Mouse (Mus musculus) small intestine, adult 2 months (tissue): ENCODE measurements around the gene Gfpt1.

Source experiments
- CTCF ChIP-seq: fragments of 200-500 bp; IDR thresholded peaks from 2 replicates; pipeline ENCODE4 v1.5.1; 2012; ENCODE audit warnings: low read depth, mild to moderate bottlenecking, control low read depth, inconsistent platforms, low read length, moderate library complexity, mixed read lengths; ENCODE audit not compliant: insufficient replicate concordance, insufficient read length; ENCODE audit errors: extremely low read depth
- POLR2A ChIP-seq: fragments of 200-500 bp; IDR thresholded peaks from 2 replicates; pipeline ENCODE4 v1.6.1; 2012; ENCODE audit warnings: low read depth, mild to moderate bottlenecking, control low read depth, inconsistent platforms, low read length, moderate library complexity

DNA sequence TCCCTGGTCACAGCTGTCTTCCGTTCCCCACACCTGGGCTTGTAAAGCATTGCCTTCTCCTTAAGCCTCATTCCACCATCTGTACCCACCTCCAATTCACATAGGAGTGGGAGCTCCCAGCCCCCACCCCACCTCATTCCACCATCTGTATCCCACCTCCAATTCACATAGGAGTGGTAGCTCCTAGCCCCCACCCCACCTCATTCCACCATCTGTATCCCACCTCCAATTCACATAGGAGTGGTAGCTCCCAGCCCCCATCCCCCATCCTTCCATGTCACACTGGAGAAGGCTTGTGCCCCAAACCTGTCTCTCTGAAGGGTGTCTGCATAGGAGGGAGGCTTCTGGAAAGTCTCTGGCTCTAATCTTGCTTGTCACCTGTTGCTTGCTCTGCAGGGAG, 60.7 kb downstream of the Gfpt1 start:
- TF ChIP-seq CTCF (no peak), POLR2A (no peak)
